Mouse (Mus musculus): Measurements from ENCODE around the gene Unc5b. TPM values are rescaled to one million over a fixed set of nuclear protein-coding genes. Genes with fewer than 3 reads are reported as not detected.

Unc5b gene
- polyA plus RNA-seq, 1 experiment from 2014 or later: 10.0 TPM

DNA sequence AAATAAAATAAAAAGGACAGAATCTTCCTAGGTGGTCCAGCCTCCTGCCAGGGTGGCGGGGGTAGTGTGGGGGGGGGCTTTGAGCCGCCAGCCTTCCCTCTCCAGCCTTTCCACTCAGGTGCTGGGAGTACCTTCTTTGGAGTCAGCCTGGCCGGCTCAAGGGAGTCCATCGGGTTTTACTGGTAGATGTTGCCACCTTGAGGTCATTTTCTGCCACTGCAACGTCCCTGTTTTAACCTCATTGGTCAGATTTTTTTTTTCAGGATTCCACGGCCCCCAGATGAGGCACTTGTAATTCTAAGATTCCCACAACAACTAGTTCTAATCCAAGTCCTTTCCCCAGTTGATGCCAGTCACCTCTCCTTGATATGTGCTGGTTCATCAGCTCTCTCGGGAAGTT, 74.4 kb downstream of the Unc5b start:
- H3K27ac ChIP-seq (ENCODE audit: low read length): no peak overlapping the region
- no peaks in the 10 kb centered on the region for H3K27me3 ChIP-seq (ENCODE audit: control insufficient read depth, insufficient read depth, low read length)
- no peak for ATAC-seq (replicated peaks; ENCODE audit: extremely low read depth, insufficient read depth, low FRiP score)
- H3K4me3 ChIP-seq (ENCODE audit: low read length): no peak overlapping the region
- no peaks in the 10 kb centered on the region; the same call in 1 of the 2 replicates for H3K9me3 ChIP-seq (replicated peaks; ENCODE audit: control insufficient read depth, low read length)
- no peaks in the 10 kb centered on the region for H3K36me3 ChIP-seq (ENCODE audit: control insufficient read depth, insufficient read depth)
- peaks cover 5% of the 10 kb centered on the region for H3K4me1 ChIP-seq (ENCODE audit: control insufficient read depth, insufficient read depth, low read length)
- 5% methylated on average over 7 of the region's 7 CpGs for WGBS
- H3K4me2 ChIP-seq (ENCODE audit: low read depth, low read length): no peak overlapping the region
- H3K9ac ChIP-seq (ENCODE audit: low read length): no peak overlapping the region

GRCm38 (mm10) chr10:60756146-60756545, 75.2 kb downstream of the Unc5b start:
- H3K27me3 ChIP-seq (ENCODE audit: control insufficient read depth, insufficient read depth, low read length): no peaks in the 10 kb centered on the region
- H3K9me3 ChIP-seq (replicated peaks; ENCODE audit: control insufficient read depth, low read length): no peaks in the 10 kb centered on the region; the same call in 1 of the 2 replicates
- no peak for ATAC-seq (replicated peaks; ENCODE audit: extremely low read depth, insufficient read depth, low FRiP score)
- no peaks in the 10 kb centered on the region for H3K36me3 ChIP-seq (ENCODE audit: control insufficient read depth, insufficient read depth)
- no peak overlapping the region for H3K9ac ChIP-seq (ENCODE audit: low read length)
- H3K4me3 ChIP-seq (ENCODE audit: low read length): no peak overlapping the region
- H3K4me1 ChIP-seq (ENCODE audit: control insufficient read depth, insufficient read depth, low read length): peaks cover 11% of the 10 kb centered on the region
- H3K27ac ChIP-seq (ENCODE audit: low read length): no peak overlapping the region
- no peak overlapping the region for H3K4me2 ChIP-seq (ENCODE audit: low read depth, low read length)

DNA sequence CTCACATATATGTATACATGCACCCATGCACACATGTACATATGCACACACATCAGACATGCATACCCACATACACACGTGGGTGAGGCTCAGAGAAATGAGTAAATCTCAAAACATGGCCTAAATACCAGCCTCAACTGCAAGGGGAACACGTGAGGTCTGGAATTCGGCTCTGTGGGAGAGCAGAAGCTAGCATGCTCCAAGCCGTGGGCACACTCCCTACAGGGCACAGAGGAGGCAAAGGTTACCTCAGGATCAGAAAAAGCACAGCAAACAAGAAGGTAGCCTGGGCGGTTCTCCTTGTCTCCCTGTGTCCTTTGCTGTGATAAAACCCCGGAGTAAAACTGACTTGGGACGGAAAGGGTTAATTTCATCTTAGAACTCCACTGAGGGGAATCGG, 77.4 kb downstream of the Unc5b start:
- Histone ChIP-seq H3K4me1 (ENCODE audit: control insufficient read depth, insufficient read depth, low read length) (peaks cover 11% of the 10 kb centered on the region), H3K4me3 (ENCODE audit: low read length) (no peak overlapping the region), H3K9me3 (replicated peaks; ENCODE audit: control insufficient read depth, low read length) (no peaks in the 10 kb centered on the region; the same call in 1 of the 2 replicates), H3K27me3 (ENCODE audit: control insufficient read depth, insufficient read depth, low read length) (no peaks in the 10 kb centered on the region), H3K9ac (ENCODE audit: low read length) (no peak overlapping the region), H3K27ac (ENCODE audit: low read length) (no peak overlapping the region), H3K36me3 (ENCODE audit: control insufficient read depth, insufficient read depth) (no peaks in the 10 kb centered on the region), H3K4me2 (ENCODE audit: low read depth, low read length) (no peak overlapping the region)
- 74% methylated on average over 8 of the region's 8 CpGs for WGBS
- no peak for ATAC-seq (replicated peaks; ENCODE audit: extremely low read depth, insufficient read depth, low FRiP score)

DNA sequence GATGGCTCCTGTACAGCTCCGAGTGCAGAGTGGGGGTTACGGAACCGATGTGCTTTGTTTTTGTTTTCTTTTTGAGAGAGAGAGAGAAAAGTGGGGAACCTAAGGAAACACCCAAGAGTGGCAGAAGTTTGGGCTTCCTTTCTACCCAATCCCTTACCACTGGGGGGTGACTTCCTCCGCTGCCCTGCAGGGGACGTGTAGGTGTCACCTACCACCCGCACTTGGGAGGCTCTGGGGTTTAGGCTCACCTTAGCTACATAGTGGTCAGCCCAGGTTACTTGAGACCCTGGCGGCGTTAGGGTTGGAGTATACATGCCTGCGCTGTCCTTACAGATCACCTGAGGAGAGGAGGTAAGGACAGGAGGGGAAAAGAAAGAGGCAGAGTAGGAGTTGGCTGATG, 78.1 kb downstream of the Unc5b start:
- 69% methylated on average over 9 of the region's 9 CpGs for WGBS
- Histone ChIP-seq H3K27me3 (ENCODE audit: control insufficient read depth, insufficient read depth, low read length) (no peaks in the 10 kb centered on the region), H3K27ac (ENCODE audit: low read length) (peak overlapping the region; percentile 53; the same call in 1 of the 2 replicates), H3K9me3 (replicated peaks; ENCODE audit: control insufficient read depth, low read length) (no peaks in the 10 kb centered on the region; the same call in 1 of the 2 replicates), H3K4me3 (ENCODE audit: low read length) (no peak overlapping the region), H3K4me2 (ENCODE audit: low read depth, low read length) (peak overlapping the region; percentile 87), H3K9ac (ENCODE audit: low read length) (peak overlapping the region; percentile 64), H3K36me3 (ENCODE audit: control insufficient read depth, insufficient read depth) (no peaks in the 10 kb centered on the region), H3K4me1 (ENCODE audit: control insufficient read depth, insufficient read depth, low read length) (peaks cover 11% of the 10 kb centered on the region)
- ATAC-seq (replicated peaks; ENCODE audit: extremely low read depth, insufficient read depth, low FRiP score): no peak

DNA sequence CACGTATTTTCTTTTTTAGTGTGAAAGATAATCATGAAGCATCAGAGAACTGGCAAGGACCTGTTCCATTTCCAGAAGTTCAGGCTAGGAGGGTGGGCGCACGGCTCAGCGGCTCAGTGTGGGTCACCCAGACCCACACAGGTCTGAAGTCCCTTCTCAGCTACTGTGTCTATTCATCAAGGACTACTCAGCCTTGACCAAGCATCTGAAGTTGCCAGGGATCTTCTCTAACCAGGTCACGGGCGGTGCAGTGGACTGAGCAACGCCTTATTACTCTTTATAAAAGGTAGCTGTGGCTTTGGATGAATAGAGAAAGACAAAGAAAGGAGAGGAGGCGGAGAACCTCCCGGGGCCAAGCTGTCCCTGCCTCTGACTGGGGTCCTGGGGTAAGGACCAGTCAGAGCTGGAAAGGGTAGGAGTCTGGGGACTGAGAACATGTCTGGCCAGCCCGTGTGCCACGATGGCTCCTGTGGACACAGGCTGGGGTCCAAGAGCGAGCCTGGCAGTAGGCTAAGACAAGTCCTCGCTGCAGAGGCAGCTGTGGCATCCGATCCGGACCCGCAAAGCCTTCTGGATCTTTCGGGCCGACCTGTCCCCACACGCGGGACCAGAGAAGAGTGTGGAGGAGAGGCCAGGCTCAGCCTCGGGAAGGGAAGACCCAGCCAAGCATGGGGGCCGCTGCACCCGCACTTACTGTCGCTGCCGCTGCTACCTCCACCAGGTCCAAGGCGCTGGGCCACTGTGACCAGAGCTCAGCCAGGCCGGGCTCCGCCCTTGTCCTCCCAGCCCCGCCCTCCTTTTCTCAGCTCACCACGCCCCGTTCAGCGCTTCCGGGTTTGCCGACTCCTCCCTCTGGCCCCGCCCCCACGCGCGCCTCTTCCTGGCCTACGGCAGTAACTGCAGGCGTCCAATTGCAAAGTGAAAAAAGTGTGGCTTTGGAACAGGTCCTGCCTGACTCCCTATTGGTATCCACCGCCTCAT, 79.1 kb downstream of the Unc5b start, which contains the start of gene Slc29a3:
Slc29a3 (minus strand) TSS at position 755 of the 981 bp plus-strand sequence.
- Histone ChIP-seq H3K9ac (ENCODE audit: low read length) (peak within 1 kb of the TSS; percentile 86), H3K4me3 (ENCODE audit: low read length) (peak within 1 kb of the TSS; percentile 61), H3K9me3 (replicated peaks; ENCODE audit: control insufficient read depth, low read length) (no peaks in the 10 kb centered on the region), H3K27me3 (ENCODE audit: control insufficient read depth, insufficient read depth, low read length) (no peaks in the 10 kb centered on the region), H3K27ac (ENCODE audit: low read length) (peak within 1 kb of the TSS; percentile 62), H3K4me1 (ENCODE audit: control insufficient read depth, insufficient read depth, low read length) (peaks cover 11% of the 10 kb centered on the region), H3K36me3 (ENCODE audit: control insufficient read depth, insufficient read depth) (no peaks in the 10 kb centered on the region), H3K4me2 (ENCODE audit: low read depth, low read length) (peak within 1 kb of the TSS; percentile 87)
- peak; percentile 97 for ATAC-seq (replicated peaks; ENCODE audit: extremely low read depth, insufficient read depth, low FRiP score)
- 11% methylated on average over 41 of the region's 41 CpGs for WGBS

DNA sequence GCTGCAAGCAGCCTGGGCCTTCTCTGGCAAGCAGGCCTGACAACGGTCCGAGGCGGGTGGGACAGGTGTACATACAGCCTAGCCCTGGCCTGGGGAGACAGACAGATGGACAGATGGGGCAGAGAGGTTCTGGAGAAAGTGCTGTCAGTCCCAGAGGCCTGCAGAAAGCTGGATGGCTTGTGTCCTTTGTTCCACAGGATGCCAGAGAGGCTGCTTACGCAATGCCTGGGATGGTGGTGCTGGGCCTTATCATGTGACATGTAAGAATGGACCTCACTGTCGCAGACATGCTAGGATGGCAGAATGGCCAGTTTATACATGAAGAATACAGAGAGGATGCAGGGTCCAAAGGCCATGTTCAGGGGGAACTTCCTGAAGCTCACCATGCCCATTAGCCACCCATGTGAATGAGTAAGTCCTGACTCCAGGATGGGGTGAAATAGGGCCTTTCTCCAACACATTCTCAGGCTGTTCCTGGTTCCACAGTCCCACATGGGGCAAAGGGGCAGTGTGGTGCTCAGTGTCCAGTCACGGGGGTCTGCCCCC, 83.6 kb downstream of the Unc5b start:
- no peak overlapping the region for H3K4me3 ChIP-seq (ENCODE audit: low read length)
- no peak overlapping the region for H3K9ac ChIP-seq (ENCODE audit: low read length)
- H3K36me3 ChIP-seq (ENCODE audit: control insufficient read depth, insufficient read depth): peaks cover 4% of the 10 kb centered on the region
- H3K27ac ChIP-seq (ENCODE audit: low read length): no peak overlapping the region
- no peak overlapping the region for H3K4me2 ChIP-seq (ENCODE audit: low read depth, low read length)
- H3K4me1 ChIP-seq (ENCODE audit: control insufficient read depth, insufficient read depth, low read length): peaks cover 7% of the 10 kb centered on the region
- WGBS: 79% methylated on average over 6 of the region's 6 CpGs
- H3K9me3 ChIP-seq (replicated peaks; ENCODE audit: control insufficient read depth, low read length): no peaks in the 10 kb centered on the region
- no peaks in the 10 kb centered on the region for H3K27me3 ChIP-seq (ENCODE audit: control insufficient read depth, insufficient read depth, low read length)
- ATAC-seq (replicated peaks; ENCODE audit: extremely low read depth, insufficient read depth, low FRiP score): no peak

DNA sequence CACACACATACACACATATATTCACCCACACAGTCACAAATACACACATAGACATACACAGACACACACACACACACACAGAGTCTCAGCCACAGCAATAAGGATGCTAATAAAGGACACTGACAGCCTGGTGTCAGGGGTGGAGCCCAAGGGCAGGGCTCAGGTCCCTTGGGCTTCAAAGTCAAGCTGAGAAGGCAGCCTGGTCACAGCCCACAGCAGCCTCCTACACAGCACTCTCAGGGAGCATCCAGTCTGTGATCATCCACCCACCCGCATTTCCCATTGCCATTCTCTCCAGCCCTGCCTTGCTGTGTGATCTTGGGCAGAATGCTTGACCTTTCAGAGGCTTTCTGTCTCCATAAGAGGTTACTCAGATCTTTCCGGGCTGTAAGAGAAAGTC, 84.9 kb downstream of the Unc5b start:
- no peak for ATAC-seq (replicated peaks; ENCODE audit: extremely low read depth, insufficient read depth, low FRiP score)
- Histone ChIP-seq H3K27ac (ENCODE audit: low read length) (no peak overlapping the region), H3K9me3 (replicated peaks; ENCODE audit: control insufficient read depth, low read length) (no peaks in the 10 kb centered on the region), H3K4me1 (ENCODE audit: control insufficient read depth, insufficient read depth, low read length) (peaks cover under 1% of the 10 kb centered on the region), H3K4me3 (ENCODE audit: low read length) (no peak overlapping the region), H3K9ac (ENCODE audit: low read length) (no peak overlapping the region), H3K4me2 (ENCODE audit: low read depth, low read length) (no peak overlapping the region), H3K36me3 (ENCODE audit: control insufficient read depth, insufficient read depth) (peaks cover 4% of the 10 kb centered on the region), H3K27me3 (ENCODE audit: control insufficient read depth, insufficient read depth, low read length) (no peaks in the 10 kb centered on the region)
- 83% methylated on average over 2 of the region's 2 CpGs for WGBS

- WGBS: 87% methylated on average over 14 of the region's 14 CpGs
- Histone ChIP-seq H3K4me3 (ENCODE audit: low read length) (no peak overlapping the region), H3K36me3 (ENCODE audit: control insufficient read depth, insufficient read depth) (peaks cover 4% of the 10 kb centered on the region), H3K27ac (ENCODE audit: low read length) (no peak overlapping the region), H3K27me3 (ENCODE audit: control insufficient read depth, insufficient read depth, low read length) (no peaks in the 10 kb centered on the region), H3K4me2 (ENCODE audit: low read depth, low read length) (no peak overlapping the region), H3K9ac (ENCODE audit: low read length) (no peak overlapping the region), H3K9me3 (replicated peaks; ENCODE audit: control insufficient read depth, low read length) (no peaks in the 10 kb centered on the region), H3K4me1 (ENCODE audit: control insufficient read depth, insufficient read depth, low read length) (no peaks in the 10 kb centered on the region)
- no peak for ATAC-seq (replicated peaks; ENCODE audit: extremely low read depth, insufficient read depth, low FRiP score)
Observed at GRCm38 (mm10) chr10:60744543-60745290, 86.7 kb downstream of the Unc5b start.

Measured in heart, embryonic 16.5 days (tissue).